Mouse (Mus musculus): ENCODE results near the gene Hist1h1d. TPM values are rescaled to one million over a fixed set of nuclear protein-coding genes. Genes with fewer than 3 reads are reported as not detected.

Hist1h1d gene
- polyA plus RNA-seq, 1 experiment from 2014 or later = 0.14 TPM

Other genes with a start within 250 kb of the Hist1h1d start
- 155 TPM for gene Zfp322a, start 184.1 kb upstream of the Hist1h1d start, polyA plus RNA-seq (2014; fragmentation: Illumina TruSeq; extraction: RNeasy Lipid Tissue Mini Kit (QIAGEN cat#74804))
- 3.4 TPM for gene Abt1, start 129.4 kb upstream of the Hist1h1d start, polyA plus RNA-seq (2014; fragmentation: Illumina TruSeq; extraction: RNeasy Lipid Tissue Mini Kit (QIAGEN cat#74804))
- 0.17 TPM for gene Btn1a1, start 87.4 kb upstream of the Hist1h1d start, polyA plus RNA-seq (2014; fragmentation: Illumina TruSeq; extraction: RNeasy Lipid Tissue Mini Kit (QIAGEN cat#74804))
- gene Btn2a2, start 64.4 kb upstream of the Hist1h1d start, polyA plus RNA-seq (2014; fragmentation: Illumina TruSeq; extraction: RNeasy Lipid Tissue Mini Kit (QIAGEN cat#74804)) = not detected
- not detected for gene Hist1h4h, start 22.2 kb upstream of the Hist1h1d start, polyA plus RNA-seq (2014; fragmentation: Illumina TruSeq; extraction: RNeasy Lipid Tissue Mini Kit (QIAGEN cat#74804))
- not detected for gene Hist1h2af, start 19.4 kb upstream of the Hist1h1d start, polyA plus RNA-seq (2014; fragmentation: Illumina TruSeq; extraction: RNeasy Lipid Tissue Mini Kit (QIAGEN cat#74804))
- gene Hist1h3g, start 17.8 kb upstream of the Hist1h1d start, polyA plus RNA-seq (2014; fragmentation: Illumina TruSeq; extraction: RNeasy Lipid Tissue Mini Kit (QIAGEN cat#74804)) = not detected
- gene Hist1h2bh, start 9.9 kb upstream of the Hist1h1d start, polyA plus RNA-seq (2014; fragmentation: Illumina TruSeq; extraction: RNeasy Lipid Tissue Mini Kit (QIAGEN cat#74804)) = 1.00 TPM
- gene Hist1h3f, start 9.2 kb upstream of the Hist1h1d start, polyA plus RNA-seq (2014; fragmentation: Illumina TruSeq; extraction: RNeasy Lipid Tissue Mini Kit (QIAGEN cat#74804)) = not detected
- gene Hist1h4f, start 1.6 kb upstream of the Hist1h1d start, polyA plus RNA-seq (2014; fragmentation: Illumina TruSeq; extraction: RNeasy Lipid Tissue Mini Kit (QIAGEN cat#74804)) = not detected
- gene Hist1h3e, start 9.1 kb downstream of the Hist1h1d start, polyA plus RNA-seq (2014; fragmentation: Illumina TruSeq; extraction: RNeasy Lipid Tissue Mini Kit (QIAGEN cat#74804)) = not detected
- gene Hist1h2ae, start 18.0 kb downstream of the Hist1h1d start, polyA plus RNA-seq (2014; fragmentation: Illumina TruSeq; extraction: RNeasy Lipid Tissue Mini Kit (QIAGEN cat#74804)) = 0.80 TPM
- not detected for gene Hist1h2bg, start 18.1 kb downstream of the Hist1h1d start, polyA plus RNA-seq (2014; fragmentation: Illumina TruSeq; extraction: RNeasy Lipid Tissue Mini Kit (QIAGEN cat#74804))
- gene Hist1h2bf, start 20.9 kb downstream of the Hist1h1d start, polyA plus RNA-seq (2014; fragmentation: Illumina TruSeq; extraction: RNeasy Lipid Tissue Mini Kit (QIAGEN cat#74804)) = not detected
- gene Hist1h2ad, start 21.1 kb downstream of the Hist1h1d start, polyA plus RNA-seq (2014; fragmentation: Illumina TruSeq; extraction: RNeasy Lipid Tissue Mini Kit (QIAGEN cat#74804)) = not detected
- gene Hist1h3d, start 22.5 kb downstream of the Hist1h1d start, polyA plus RNA-seq (2014; fragmentation: Illumina TruSeq; extraction: RNeasy Lipid Tissue Mini Kit (QIAGEN cat#74804)) = 0.37 TPM
- gene Hist1h4d, start 28.3 kb downstream of the Hist1h1d start, polyA plus RNA-seq (2014; fragmentation: Illumina TruSeq; extraction: RNeasy Lipid Tissue Mini Kit (QIAGEN cat#74804)) = 0.57 TPM
- gene Hist1h2be, start 67.9 kb downstream of the Hist1h1d start, polyA plus RNA-seq (2014; fragmentation: Illumina TruSeq; extraction: RNeasy Lipid Tissue Mini Kit (QIAGEN cat#74804)) = 3.4 TPM
- gene Hist1h1e, start 69.3 kb downstream of the Hist1h1d start, polyA plus RNA-seq (2014; fragmentation: Illumina TruSeq; extraction: RNeasy Lipid Tissue Mini Kit (QIAGEN cat#74804)) = 0.40 TPM
- gene Hist1h2ac, start 130.7 kb downstream of the Hist1h1d start, polyA plus RNA-seq (2014; fragmentation: Illumina TruSeq; extraction: RNeasy Lipid Tissue Mini Kit (QIAGEN cat#74804)) = 0.83 TPM
- 68.0 TPM for gene Hist1h2bc, start 130.9 kb downstream of the Hist1h1d start, polyA plus RNA-seq (2014; fragmentation: Illumina TruSeq; extraction: RNeasy Lipid Tissue Mini Kit (QIAGEN cat#74804))
- not detected for gene Hist1h1t, start 142.6 kb downstream of the Hist1h1d start, polyA plus RNA-seq (2014; fragmentation: Illumina TruSeq; extraction: RNeasy Lipid Tissue Mini Kit (QIAGEN cat#74804))
- not detected for gene Hist1h4c, start 145.2 kb downstream of the Hist1h1d start, polyA plus RNA-seq (2014; fragmentation: Illumina TruSeq; extraction: RNeasy Lipid Tissue Mini Kit (QIAGEN cat#74804))
- 24.7 TPM for gene Hfe, start 157.6 kb downstream of the Hist1h1d start, polyA plus RNA-seq (2014; fragmentation: Illumina TruSeq; extraction: RNeasy Lipid Tissue Mini Kit (QIAGEN cat#74804))
- gene Hist1h1c, start 185.5 kb downstream of the Hist1h1d start, polyA plus RNA-seq (2014; fragmentation: Illumina TruSeq; extraction: RNeasy Lipid Tissue Mini Kit (QIAGEN cat#74804)) = 9.9 TPM
- gene Hist1h3c, start 192.3 kb downstream of the Hist1h1d start, polyA plus RNA-seq (2014; fragmentation: Illumina TruSeq; extraction: RNeasy Lipid Tissue Mini Kit (QIAGEN cat#74804)) = not detected
- not detected for gene Hist1h2bb, start 193.5 kb downstream of the Hist1h1d start, polyA plus RNA-seq (2014; fragmentation: Illumina TruSeq; extraction: RNeasy Lipid Tissue Mini Kit (QIAGEN cat#74804))
- gene Hist1h2ab, start 197.9 kb downstream of the Hist1h1d start, polyA plus RNA-seq (2014; fragmentation: Illumina TruSeq; extraction: RNeasy Lipid Tissue Mini Kit (QIAGEN cat#74804)) = not detected
- not detected for gene Hist1h3b, start 199.0 kb downstream of the Hist1h1d start, polyA plus RNA-seq (2014; fragmentation: Illumina TruSeq; extraction: RNeasy Lipid Tissue Mini Kit (QIAGEN cat#74804))
- not detected for gene Hist1h4b, start 203.8 kb downstream of the Hist1h1d start, polyA plus RNA-seq (2014; fragmentation: Illumina TruSeq; extraction: RNeasy Lipid Tissue Mini Kit (QIAGEN cat#74804))
- gene Hist1h4a, start 208.0 kb downstream of the Hist1h1d start, polyA plus RNA-seq (2014; fragmentation: Illumina TruSeq; extraction: RNeasy Lipid Tissue Mini Kit (QIAGEN cat#74804)) = not detected
- not detected for gene Hist1h3a, start 209.1 kb downstream of the Hist1h1d start, polyA plus RNA-seq (2014; fragmentation: Illumina TruSeq; extraction: RNeasy Lipid Tissue Mini Kit (QIAGEN cat#74804))
- gene Hist1h1a, start 210.4 kb downstream of the Hist1h1d start, polyA plus RNA-seq (2014; fragmentation: Illumina TruSeq; extraction: RNeasy Lipid Tissue Mini Kit (QIAGEN cat#74804)) = not detected
- gene Trim38, start 216.7 kb downstream of the Hist1h1d start, polyA plus RNA-seq (2014; fragmentation: Illumina TruSeq; extraction: RNeasy Lipid Tissue Mini Kit (QIAGEN cat#74804)) = not detected

Data from ovary, adult 10 weeks (tissue).